Mouse (Mus musculus) ES-Bruce4 (cell line): ENCODE data around the gene Fam161b. TPM values are rescaled to one million over a fixed set of nuclear protein-coding genes. Genes with fewer than 3 reads are reported as not detected.
"Not testable (repeated sequence)": the region's sequence is repeated elsewhere in the genome, so short reads cannot be mapped to it uniquely, and the experiment has no call there.

ENCODE experiments used
- H3K27ac ChIP-seq: 2 replicates; pipeline ENCODE4 v1.5.1; 2012; ENCODE audit warnings: low read length, inconsistent platforms; ENCODE audit not compliant: insufficient read depth
- H3K27me3 ChIP-seq: 2 replicates; pipeline ENCODE4 v1.6.1; 2012; ENCODE audit warnings: mild to moderate bottlenecking, low read length, inconsistent platforms; ENCODE audit not compliant: control insufficient read depth, poor library complexity, insufficient read depth, severe bottlenecking
- H3K36me3 ChIP-seq: 2 replicates; pipeline ENCODE4 v1.6.1; 2012; ENCODE audit warnings: inconsistent platforms, mild to moderate bottlenecking, low read length, moderate library complexity; ENCODE audit not compliant: control insufficient read depth, poor library complexity, insufficient read depth, severe bottlenecking
- H3K4me1 ChIP-seq: one replicate; pipeline ENCODE4 v1.8.1; 2011; ENCODE audit warnings: low read length; ENCODE audit not compliant: control insufficient read depth, insufficient read depth
- H3K4me3 ChIP-seq: 2 replicates; pipeline ENCODE4 v1.5.1; 2011; ENCODE audit warnings: low read depth, mild to moderate bottlenecking, low read length
- H3K9ac ChIP-seq: 2 replicates; pipeline ENCODE4 v1.6.1; 2012; ENCODE audit warnings: low read depth, mild to moderate bottlenecking, inconsistent platforms; ENCODE audit not compliant: poor library complexity, severe bottlenecking
- H3K9me3 ChIP-seq: replicated peaks from 2 replicates; pipeline ENCODE4 v1.6.1; 2012; ENCODE audit warnings: mild to moderate bottlenecking, low read length, inconsistent platforms; ENCODE audit not compliant: control insufficient read depth, poor library complexity, insufficient read depth, severe bottlenecking
- CTCF ChIP-seq: IDR thresholded peaks from one replicate; pipeline ENCODE4 v1.8.1; 2011; ENCODE audit warnings: low read depth, low read length
- EP300 ChIP-seq: IDR thresholded peaks from 2 replicates; pipeline ENCODE4 v1.6.1; 2011; ENCODE audit warnings: low read depth, low read length; ENCODE audit not compliant: insufficient read depth
- POLR2A ChIP-seq: IDR thresholded peaks from one replicate; pipeline ENCODE4 v1.8.1; 2011; ENCODE audit warnings: low read length; ENCODE audit not compliant: insufficient read depth
- polyA plus RNA-seq: library from polyadenylated mRNA; stranded (reverse); fragments of >200 nt; gene quantifications from 2 replicates; pipeline ENCODE4 v1.2.4, GENCODE M21; 2011; ENCODE audit warnings: low read depth; ENCODE audit not compliant: missing spikeins, insufficient read depth, insufficient read length

Gene Fam161b
- polyA plus RNA-seq, 1 experiment: 1.4 TPM

DNA sequence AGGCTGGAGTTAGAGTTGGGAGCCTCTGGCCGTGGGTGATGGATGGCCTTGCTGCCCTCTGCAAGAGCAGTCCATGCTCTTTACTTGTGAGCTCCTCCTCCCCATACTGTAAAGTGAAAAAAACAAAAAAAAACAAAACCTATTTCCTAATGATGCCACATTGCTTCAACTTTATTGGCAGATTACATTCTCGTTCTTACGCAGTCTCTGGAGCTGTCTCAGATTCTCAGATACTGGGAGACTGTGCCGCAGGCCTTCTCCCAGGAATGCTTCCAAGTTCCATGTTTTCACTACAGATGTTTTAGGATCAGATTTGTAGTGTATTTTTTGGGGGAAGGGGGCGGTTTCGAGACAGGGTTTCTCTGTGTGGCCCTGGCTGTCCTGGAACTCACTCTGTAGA, 3.5 kb upstream of the Fam161b start:
- H3K4me1 ChIP-seq: peaks cover 1% of the 10 kb centered on the region
- no peak overlapping the region for H3K9ac ChIP-seq
- TF ChIP-seq EP300: no peak
- TF ChIP-seq POLR2A: no peak
- no peak for TF ChIP-seq CTCF
- H3K36me3 ChIP-seq: no peaks in the 10 kb centered on the region
- no peaks in the 10 kb centered on the region for H3K9me3 ChIP-seq
- H3K4me3 ChIP-seq: no peak overlapping the region
- H3K27me3 ChIP-seq: no peaks in the 10 kb centered on the region
- no peak overlapping the region for H3K27ac ChIP-seq

GRCm38 (mm10) chr12:84364291-84364690, 2.7 kb upstream of the Fam161b start:
- no peak for TF ChIP-seq EP300
- TF ChIP-seq CTCF: no peak
- TF ChIP-seq POLR2A: no peak
- Histone ChIP-seq H3K36me3 (no peaks in the 10 kb centered on the region), H3K27ac (no peak overlapping the region), H3K9ac (no peak overlapping the region), H3K4me1 (peaks cover 1% of the 10 kb centered on the region), H3K27me3 (no peaks in the 10 kb centered on the region), H3K9me3 (no peaks in the 10 kb centered on the region), H3K4me3 (peak overlapping the region; percentile 18)

GRCm38 (mm10) chr12:84362872-84363271, 1.2 kb upstream of the Fam161b start:
- Histone ChIP-seq H3K27me3 (no peaks in the 10 kb centered on the region), H3K4me1 (peaks cover 1% of the 10 kb centered on the region), H3K27ac (no peak overlapping the region), H3K36me3 (no peaks in the 10 kb centered on the region), H3K9me3 (no peaks in the 10 kb centered on the region), H3K4me3 (no peak overlapping the region), H3K9ac (peak overlapping the region; percentile 70)
- TF ChIP-seq POLR2A (no peak), CTCF (no peak), EP300 (no peak)

DNA sequence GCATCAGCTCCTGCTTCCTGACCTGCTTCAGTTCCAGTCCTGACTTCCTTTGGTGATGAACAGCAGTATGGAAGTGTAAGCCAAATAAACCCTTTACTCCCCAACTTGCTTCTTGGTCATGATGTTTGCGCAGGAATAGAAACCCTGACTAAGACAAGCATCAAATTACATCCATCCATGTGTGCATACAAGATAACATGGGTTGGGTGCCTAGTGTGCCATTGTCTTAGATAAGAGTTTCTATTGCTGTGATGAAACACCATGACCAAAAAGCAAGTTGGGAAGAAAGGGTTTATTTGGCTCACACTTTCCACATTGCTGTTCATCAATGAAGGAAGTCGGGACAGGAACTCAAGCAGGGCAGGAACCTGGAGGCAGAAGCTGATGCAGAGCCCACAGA, 2.9 kb downstream of the Fam161b start:
- not testable (repeated sequence) for H3K27ac ChIP-seq, H3K9me3 ChIP-seq, H3K4me1 ChIP-seq, H3K36me3 ChIP-seq, H3K27me3 ChIP-seq, H3K9ac ChIP-seq, H3K4me3 ChIP-seq

GRCm38 (mm10) chr12:84347192-84347591, 14.4 kb downstream of the Fam161b start:
- no peaks in the 10 kb centered on the region for H3K4me1 ChIP-seq
- H3K27ac ChIP-seq: no peak overlapping the region
- no peaks in the 10 kb centered on the region for H3K27me3 ChIP-seq
- H3K9me3 ChIP-seq: no peaks in the 10 kb centered on the region
- TF ChIP-seq POLR2A: no peak
- TF ChIP-seq CTCF: peak; percentile 70
- no peak for TF ChIP-seq EP300
- no peak overlapping the region for H3K4me3 ChIP-seq
- H3K9ac ChIP-seq: no peak overlapping the region
- peaks cover 5% of the 10 kb centered on the region; the same call in 1 of the 2 replicates for H3K36me3 ChIP-seq

- no peak overlapping the region for H3K9ac ChIP-seq
- TF ChIP-seq EP300 (no peak), POLR2A (no peak), CTCF (no peak)
- H3K4me3 ChIP-seq: no peak overlapping the region
- no peaks in the 10 kb centered on the region for H3K27me3 ChIP-seq
- H3K27ac ChIP-seq: no peak overlapping the region
- H3K36me3 ChIP-seq: peaks cover 15% of the 10 kb centered on the region
- no peaks in the 10 kb centered on the region for H3K9me3 ChIP-seq
- no peaks in the 10 kb centered on the region for H3K4me1 ChIP-seq
These were observed 24.5 kb downstream of the Fam161b start for GRCm38 (mm10) chr12:84336963-84337625.
